Mouse (Mus musculus): ENCODE measurements around the gene Ldah.

Gene Ldah

GRCm38 (mm10) chr12:8281225-8282017 lies 73.5 kb downstream of the Ldah start:
- DNase-seq (ENCODE audit: low read depth): no peak

GRCm38 (mm10) chr12:8287970-8288369 lies 80.1 kb downstream of the Ldah start:
- no peak for DNase-seq (ENCODE audit: low read depth)

- DNase-seq (ENCODE audit: low read depth): no peak
These were observed 81.2 kb downstream of the Ldah start for GRCm38 (mm10) chr12:8289099-8289498.

DNA sequence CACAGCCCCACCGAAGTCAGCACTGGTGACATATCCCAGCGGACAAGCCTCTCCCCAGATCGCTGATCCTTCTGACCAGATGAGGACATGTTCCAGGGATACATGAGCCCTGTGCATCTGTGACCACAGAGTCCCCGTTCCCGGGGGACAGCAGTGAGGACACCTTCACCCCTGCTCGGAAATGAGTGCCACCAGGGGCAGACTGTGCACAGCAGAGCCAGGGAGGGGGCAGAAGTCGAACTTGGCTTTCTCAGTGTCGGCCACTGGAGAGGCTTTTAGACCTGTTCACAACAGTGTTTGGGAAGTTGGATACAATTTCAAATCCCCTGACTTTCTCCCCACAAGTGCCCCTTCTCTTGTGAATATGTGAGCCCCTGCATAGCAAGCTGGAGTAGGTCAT lies 81.6 kb downstream of the Ldah start:
- no peak for DNase-seq (ENCODE audit: low read depth)

- DNase-seq (ENCODE audit: low read depth): no peak
These were observed 83.4 kb downstream of the Ldah start for GRCm38 (mm10) chr12:8291157-8291853.

DNA sequence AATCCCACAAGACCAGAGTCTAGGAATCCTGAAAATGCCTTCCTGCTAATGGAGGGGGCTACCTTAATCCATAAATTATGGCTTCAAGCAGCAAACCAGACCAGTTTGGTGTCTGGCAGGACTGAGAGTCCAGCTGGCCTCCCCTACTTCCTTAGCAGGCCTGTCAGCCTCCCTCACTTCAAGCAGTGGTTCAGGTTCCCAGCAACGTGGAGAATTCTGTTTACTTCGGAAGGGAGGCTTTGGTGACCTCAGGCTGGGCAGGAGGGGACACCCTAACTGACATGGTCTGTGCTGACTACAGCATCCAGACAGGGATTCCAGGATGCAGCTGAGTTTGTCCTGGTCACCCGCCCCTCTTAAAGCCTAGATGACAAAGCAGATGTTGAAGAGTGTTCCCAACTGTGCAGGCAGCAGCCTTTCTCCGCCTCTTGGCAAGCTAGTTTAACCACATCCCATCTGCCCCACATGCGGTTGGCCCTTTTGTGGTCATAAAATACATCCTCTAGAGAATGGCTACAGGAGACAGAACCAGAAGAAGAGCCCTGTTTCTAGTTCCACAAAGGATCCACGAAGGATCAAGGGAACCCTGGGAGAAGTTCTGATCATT lies 87.5 kb downstream of the Ldah start:
- DNase-seq (ENCODE audit: low read depth): no peak

- no peak for DNase-seq (ENCODE audit: low read depth)
These were observed 88.2 kb downstream of the Ldah start for GRCm38 (mm10) chr12:8296154-8296553.

DNA sequence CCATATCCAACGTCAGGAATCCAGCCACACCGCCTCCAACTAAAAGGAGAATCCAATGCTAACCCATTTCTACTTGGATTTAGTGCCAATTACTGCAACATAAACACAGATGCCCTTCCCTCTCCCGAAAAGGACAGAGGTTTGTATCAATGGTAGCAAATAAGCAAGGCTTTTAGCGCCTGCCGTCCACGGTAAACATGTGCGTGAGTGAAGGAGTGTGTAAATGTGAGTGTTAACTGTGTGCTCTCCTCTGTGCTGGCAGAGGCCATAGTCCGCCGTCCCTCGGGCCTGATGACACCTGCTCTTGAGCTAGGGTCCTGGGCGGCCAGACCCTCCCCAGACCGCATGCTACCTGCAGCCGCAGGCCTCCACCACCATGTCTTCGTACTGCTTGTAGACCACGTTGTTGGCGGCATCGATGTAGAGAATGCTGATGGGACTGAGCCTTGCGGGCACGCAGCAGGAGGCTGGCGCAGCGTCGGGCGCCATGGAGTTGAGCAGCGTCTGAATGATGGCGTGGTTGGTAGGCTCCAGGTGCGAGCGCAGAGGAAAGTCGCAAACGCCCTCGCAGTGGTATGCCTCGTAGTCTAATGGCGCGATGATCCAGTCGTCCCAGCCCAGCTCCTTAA lies 89.8 kb downstream of the Ldah start:
- no peak for DNase-seq (ENCODE audit: low read depth)

- no peak for DNase-seq (ENCODE audit: low read depth)
These were observed 90.6 kb downstream of the Ldah start for GRCm38 (mm10) chr12:8298361-8299142.

DNA sequence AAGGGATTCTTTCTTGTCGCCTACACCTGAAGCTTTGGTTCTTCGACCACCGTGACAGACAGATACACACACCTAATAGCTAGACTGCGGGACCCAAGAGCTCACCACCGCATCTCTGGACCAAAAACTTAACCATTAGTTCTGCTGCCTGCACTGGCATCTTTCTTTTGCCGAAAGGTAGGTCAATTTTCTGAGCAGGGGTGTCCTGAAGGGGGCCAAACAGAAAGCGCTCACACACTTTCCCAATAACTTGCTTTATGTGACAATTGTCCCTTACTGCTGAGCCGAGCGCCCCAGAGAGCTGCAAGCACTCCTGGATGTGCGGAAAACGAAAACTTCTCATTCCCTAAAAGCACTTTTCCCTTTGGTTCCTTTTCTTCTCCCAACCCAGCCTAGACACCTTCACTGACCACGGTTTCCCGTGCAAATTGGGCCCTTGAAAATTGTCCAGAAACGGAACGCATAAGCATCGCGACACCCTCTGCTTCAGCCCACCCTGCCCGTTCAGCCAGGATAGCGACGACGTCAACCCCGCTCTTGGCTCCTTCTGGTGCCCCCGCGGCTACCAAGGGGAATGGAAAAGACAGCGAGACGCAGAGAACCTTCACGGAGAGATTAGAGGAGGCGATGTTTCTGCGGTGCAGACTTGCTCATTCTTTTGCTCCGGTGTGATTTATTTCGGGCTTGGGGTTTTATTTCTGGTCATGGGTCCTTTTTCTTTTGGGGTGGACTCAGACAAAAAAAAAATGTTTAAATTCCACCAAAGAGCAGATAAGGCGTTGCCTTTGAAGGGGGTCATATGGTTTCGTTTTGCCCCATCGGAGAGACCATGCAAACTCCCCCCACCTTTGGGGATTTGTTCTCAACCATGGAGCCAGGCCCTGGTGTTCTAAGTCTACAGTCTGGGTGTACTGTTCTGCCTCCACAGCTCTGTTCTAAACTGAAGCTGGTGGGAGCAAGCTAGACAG lies 91.5 kb downstream of the Ldah start:
- no peak for DNase-seq (ENCODE audit: low read depth)

DNA sequence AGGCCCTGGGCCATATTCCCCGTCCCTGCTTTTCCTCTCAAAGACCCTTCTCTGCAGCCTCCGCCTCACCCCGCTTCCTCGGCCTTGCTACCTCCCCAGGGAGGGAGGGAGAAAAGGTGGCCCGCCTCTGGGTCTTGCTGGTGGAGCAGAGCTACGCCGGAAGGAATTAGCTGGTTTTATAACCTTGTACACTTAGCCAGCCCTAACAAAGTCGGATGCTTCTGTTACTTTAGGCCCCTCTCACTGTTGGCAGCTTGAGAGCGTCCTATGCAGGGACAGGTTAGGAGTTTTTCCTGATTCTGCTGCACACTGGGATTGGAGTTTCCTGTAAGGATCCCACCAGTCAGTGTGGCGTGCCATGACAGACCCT lies 92.2 kb downstream of the Ldah start:
- DNase-seq (ENCODE audit: low read depth): no peak

- no peak for DNase-seq (ENCODE audit: low read depth)
These were observed 92.6 kb downstream of the Ldah start for GRCm38 (mm10) chr12:8300521-8300920.

DNA sequence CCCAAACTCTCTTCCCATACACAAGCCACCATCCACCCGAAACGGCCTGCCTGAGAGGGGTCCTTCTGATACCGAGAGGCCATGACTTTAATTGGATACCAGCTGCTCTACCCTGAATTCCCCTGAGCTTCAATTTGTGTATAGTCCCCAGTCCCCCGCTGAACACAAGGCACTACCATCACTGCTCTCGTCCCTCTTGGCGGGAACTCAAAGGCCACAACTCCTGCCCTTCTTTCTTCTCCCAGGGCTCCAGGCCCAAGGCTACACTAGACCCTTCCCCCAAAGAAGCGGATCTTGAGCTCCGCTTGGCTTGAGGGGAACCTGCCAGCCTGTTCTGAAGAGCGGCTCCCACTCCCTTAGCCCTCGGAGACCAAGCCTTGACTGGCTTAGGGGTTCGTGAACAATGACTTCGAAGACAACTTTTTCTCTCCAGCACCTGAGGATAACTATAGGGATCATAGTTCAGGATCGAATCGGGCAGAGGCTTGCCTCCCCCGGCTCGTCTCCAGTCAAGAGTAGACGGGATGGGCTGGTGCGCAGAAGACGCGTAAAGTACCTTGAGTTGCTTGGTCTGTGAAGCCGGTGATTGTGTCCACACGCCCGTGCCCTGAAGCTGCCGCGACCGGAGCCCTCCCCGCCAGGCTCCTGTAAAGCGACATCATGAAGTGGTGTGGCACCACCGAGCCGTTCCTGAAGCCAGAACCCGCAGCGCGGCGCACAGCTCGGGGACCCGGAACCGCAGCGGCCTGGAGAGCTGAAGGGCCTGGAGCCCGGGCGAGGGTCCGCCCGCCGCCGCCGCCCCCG lies 93.3 kb downstream of the Ldah start:
- no peak for DNase-seq (ENCODE audit: low read depth)

GRCm38 (mm10) chr12:8301841-8302431 lies 94.0 kb downstream of the Ldah start, which contains the start of gene Gdf7:
Gene Gdf7, minus strand, starts transcription at chr12:8301954.
- DNase-seq (ENCODE audit: low read depth): no peak

- no peak for DNase-seq (ENCODE audit: low read depth)
These were observed 97.4 kb downstream of the Ldah start for GRCm38 (mm10) chr12:8305258-8305657.

- DNase-seq (ENCODE audit: low read depth): peak; percentile 74
These were observed 98.5 kb downstream of the Ldah start for GRCm38 (mm10) chr12:8306432-8306831.

- DNase-seq (ENCODE audit: low read depth): peak; percentile 65
These were observed 99.0 kb downstream of the Ldah start for GRCm38 (mm10) chr12:8306910-8307309.

DNA sequence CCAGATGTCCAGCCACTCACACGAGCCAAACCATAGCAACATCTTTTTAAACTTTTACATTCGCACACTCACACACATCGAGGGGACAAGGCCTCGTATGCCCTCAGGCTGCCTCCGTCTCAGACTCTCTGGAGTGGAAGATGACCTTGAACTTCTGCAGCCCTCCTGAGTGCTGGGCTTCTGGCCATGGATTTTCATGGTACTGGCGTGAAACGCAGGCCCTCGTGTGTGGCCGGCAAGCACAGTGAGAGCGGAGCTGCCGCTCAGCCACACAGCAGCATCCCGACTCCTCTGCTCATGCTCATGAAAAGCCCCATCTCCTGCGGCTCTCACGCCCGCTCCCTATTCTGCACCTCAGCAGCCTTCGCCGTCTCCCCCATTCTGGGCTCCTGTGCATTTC lies 103.1 kb downstream of the Ldah start:
- DNase-seq (ENCODE audit: low read depth): no peak

DNA sequence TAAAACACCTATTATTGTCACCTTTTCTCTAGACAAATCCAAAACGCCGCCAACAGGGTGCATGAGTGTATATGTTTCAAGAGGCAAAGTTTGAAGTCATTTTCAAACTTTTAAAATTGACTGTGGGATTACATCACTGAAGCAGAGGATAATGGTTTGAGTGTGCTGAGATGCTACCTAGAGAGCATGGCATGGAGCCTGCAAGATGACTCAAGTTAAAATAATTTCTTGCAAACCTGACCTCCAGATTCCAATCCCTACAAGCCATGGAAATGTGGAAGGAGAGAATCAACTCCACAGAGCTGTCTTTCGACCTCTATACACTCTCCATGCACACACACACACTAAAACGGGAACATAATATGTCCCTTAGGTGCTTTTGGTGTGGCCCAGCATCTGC lies 104.4 kb downstream of the Ldah start:
- DNase-seq (ENCODE audit: low read depth): no peak
